Mouse (Mus musculus) ES-Bruce4 (cell line): ENCODE results near the gene Reg3d. TPM values are rescaled to one million over a fixed set of nuclear protein-coding genes. Genes with fewer than 3 reads are reported as not detected.

Source experiments
- H3K27ac ChIP-seq: 2 replicates; pipeline ENCODE4 v1.5.1; 2012; ENCODE audit warnings: low read length, inconsistent platforms; ENCODE audit not compliant: insufficient read depth
- H3K27me3 ChIP-seq: 2 replicates; pipeline ENCODE4 v1.6.1; 2012; ENCODE audit warnings: mild to moderate bottlenecking, low read length, inconsistent platforms; ENCODE audit not compliant: control insufficient read depth, poor library complexity, insufficient read depth, severe bottlenecking
- H3K36me3 ChIP-seq: 2 replicates; pipeline ENCODE4 v1.6.1; 2012; ENCODE audit warnings: inconsistent platforms, mild to moderate bottlenecking, low read length, moderate library complexity; ENCODE audit not compliant: control insufficient read depth, poor library complexity, insufficient read depth, severe bottlenecking
- H3K4me1 ChIP-seq: one replicate; pipeline ENCODE4 v1.8.1; 2011; ENCODE audit warnings: low read length; ENCODE audit not compliant: control insufficient read depth, insufficient read depth
- H3K4me3 ChIP-seq: 2 replicates; pipeline ENCODE4 v1.5.1; 2011; ENCODE audit warnings: low read depth, mild to moderate bottlenecking, low read length
- H3K9ac ChIP-seq: 2 replicates; pipeline ENCODE4 v1.6.1; 2012; ENCODE audit warnings: low read depth, mild to moderate bottlenecking, inconsistent platforms; ENCODE audit not compliant: poor library complexity, severe bottlenecking
- H3K9me3 ChIP-seq: replicated peaks from 2 replicates; pipeline ENCODE4 v1.6.1; 2012; ENCODE audit warnings: mild to moderate bottlenecking, low read length, inconsistent platforms; ENCODE audit not compliant: control insufficient read depth, poor library complexity, insufficient read depth, severe bottlenecking
- CTCF ChIP-seq: IDR thresholded peaks from one replicate; pipeline ENCODE4 v1.8.1; 2011; ENCODE audit warnings: low read depth, low read length
- EP300 ChIP-seq: IDR thresholded peaks from 2 replicates; pipeline ENCODE4 v1.6.1; 2011; ENCODE audit warnings: low read depth, low read length; ENCODE audit not compliant: insufficient read depth
- POLR2A ChIP-seq: IDR thresholded peaks from one replicate; pipeline ENCODE4 v1.8.1; 2011; ENCODE audit warnings: low read length; ENCODE audit not compliant: insufficient read depth
- polyA plus RNA-seq: library from polyadenylated mRNA; stranded (reverse); fragments of >200 nt; gene quantifications from 2 replicates; pipeline ENCODE4 v1.2.4, GENCODE M21; 2011; ENCODE audit warnings: low read depth; ENCODE audit not compliant: missing spikeins, insufficient read depth, insufficient read length

Reg3d gene
- polyA plus RNA-seq, 1 experiment = not detected

DNA sequence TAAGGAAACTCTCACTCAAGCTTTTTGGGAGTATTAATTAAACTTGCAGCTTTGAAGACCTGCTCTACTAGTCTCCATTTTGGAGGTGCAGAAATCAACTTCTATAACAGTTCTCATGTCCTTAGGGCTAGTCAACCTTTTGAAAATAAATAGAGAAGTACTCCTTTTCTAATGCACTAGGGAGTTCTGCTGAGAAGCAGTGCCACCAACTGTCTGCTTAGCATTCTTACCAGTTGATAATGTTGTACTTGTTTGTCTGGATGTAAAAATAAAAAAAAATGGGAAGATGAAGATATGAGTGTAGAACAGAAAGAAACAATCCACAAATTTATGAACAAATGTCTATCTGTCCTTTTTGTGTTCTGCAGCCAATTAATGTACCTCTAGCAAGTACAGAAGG is 50.9 kb downstream of the Reg3d start:
- H3K27ac ChIP-seq = no peak overlapping the region
- H3K9ac ChIP-seq = no peak overlapping the region
- H3K36me3 ChIP-seq = no peaks in the 10 kb centered on the region
- H3K27me3 ChIP-seq = no peaks in the 10 kb centered on the region
- H3K4me3 ChIP-seq = no peak overlapping the region
- H3K4me1 ChIP-seq = no peaks in the 10 kb centered on the region
- H3K9me3 ChIP-seq = no peaks in the 10 kb centered on the region
- TF ChIP-seq CTCF (no peak), EP300 (no peak), POLR2A (no peak)

Other genes starting within 250 kb of the Reg3d start
- not detected in 2 replicates for gene Reg3b, start 8.2 kb downstream of the Reg3d start, polyA plus RNA-seq
- not detected in 2 replicates for gene Reg3a, start 1.8 kb upstream of the Reg3d start, polyA plus RNA-seq
- gene Reg2, start 16.8 kb upstream of the Reg3d start, polyA plus RNA-seq = not detected in 2 replicates
- not detected in 2 replicates for gene Reg1, start 43.8 kb upstream of the Reg3d start, polyA plus RNA-seq
- gene Reg3g, start 90.0 kb upstream of the Reg3d start, polyA plus RNA-seq = not detected in 2 replicates